Mouse (Mus musculus) forebrain, embryonic 15.5 days (tissue): ENCODE measurements around the gene Nmur1. TPM values are rescaled to one million over a fixed set of nuclear protein-coding genes. Genes with fewer than 3 reads are reported as not detected.

Experiments used
- ATAC-seq: fragments of 200-750 bp; cut with Nextera tagmentation; replicated peaks from 2 replicates; pipeline ENCODE4 v1.8.0; 2017; ENCODE audit warnings: mild to moderate bottlenecking, moderate TSS enrichment, moderate library complexity
- H3K27ac ChIP-seq: fragments of 300-500 bp; sonication (generic); replicated peaks from 2 replicates; pipeline ENCODE4 v1.5.1; 2015; ENCODE audit warnings: mild to moderate bottlenecking, inconsistent platforms
- H3K27me3 ChIP-seq: fragments of 300-500 bp; sonication (generic); 2 replicates; pipeline ENCODE4 v1.6.1; 2015; ENCODE audit warnings: inconsistent platforms
- H3K36me3 ChIP-seq: fragments of 300-500 bp; sonication (generic); 2 replicates; pipeline ENCODE4 v1.6.1; 2015; ENCODE audit warnings: mild to moderate bottlenecking, inconsistent platforms
- H3K4me1 ChIP-seq: fragments of 300-500 bp; sonication (generic); 2 replicates; pipeline ENCODE4 v1.6.1; 2015; ENCODE audit warnings: inconsistent platforms
- H3K4me2 ChIP-seq: fragments of 300-500 bp; sonication (generic); replicated peaks from 2 replicates; pipeline ENCODE4 v1.6.1; 2015; ENCODE audit warnings: mild to moderate bottlenecking, inconsistent platforms
- H3K4me3 ChIP-seq: fragments of 300-500 bp; sonication (generic); 2 replicates; pipeline ENCODE4 v1.5.1; 2015; ENCODE audit warnings: mild to moderate bottlenecking, inconsistent platforms
- H3K9ac ChIP-seq: fragments of 300-500 bp; sonication (generic); replicated peaks from 2 replicates; pipeline ENCODE4 v1.6.1; 2015; ENCODE audit warnings: mild to moderate bottlenecking, inconsistent platforms
- H3K9me3 ChIP-seq: fragments of 300-500 bp; sonication (generic); 2 replicates; pipeline ENCODE4 v1.6.1; 2016; ENCODE audit warnings: inconsistent platforms
- WGBS: fragments of 180-500 bp; shearing (Covaris S2); methylation state at CpG from one replicate; pipeline ENCODE4 v1.1.7; 2015; ENCODE audit warnings: mixed read lengths; 5-methylcytosine and 5-hydroxymethylcytosine counted together
- polyA plus RNA-seq: library from polyadenylated mRNA; unstranded; fragments of >200 nt; fragmentation: Nextera tagmentation; extraction: Ambion mirVana; gene quantifications from 2 replicates; pipeline ENCODE4 v1.2.1, GENCODE M21; 2015

Gene Nmur1
- polyA plus RNA-seq, 1 experiment from 2014 or later = 0.18 TPM

DNA sequence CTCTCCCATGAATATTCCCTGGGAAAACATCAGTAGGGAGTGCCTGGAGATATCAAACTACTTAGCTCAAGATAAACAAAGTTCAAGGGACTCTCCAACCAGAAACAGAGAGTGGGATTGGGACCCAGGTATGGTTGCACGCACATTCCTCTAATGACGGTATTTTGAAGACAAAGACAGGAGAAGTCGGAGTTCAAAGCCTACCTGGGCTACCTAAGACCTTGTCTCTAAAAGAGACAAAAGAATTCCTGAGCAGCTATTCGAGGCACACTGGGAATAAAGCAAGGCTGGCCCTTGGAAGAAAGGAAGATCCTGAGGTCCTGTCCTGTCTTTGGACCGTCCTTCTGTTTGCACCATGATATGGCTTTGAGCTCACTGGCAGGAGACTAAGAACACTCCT, 26.7 kb upstream of the Nmur1 start:
- Histone ChIP-seq H3K27me3 (no peaks in the 10 kb centered on the region), H3K4me3 (no peak overlapping the region), H3K4me1 (peaks cover 3% of the 10 kb centered on the region), H3K9ac (no peak overlapping the region), H3K27ac (no peak overlapping the region), H3K4me2 (no peak overlapping the region), H3K36me3 (no peaks in the 10 kb centered on the region), H3K9me3 (no peaks in the 10 kb centered on the region)
- 69% methylated on average over 5 of the region's 5 CpGs for WGBS
- ATAC-seq = no peak

DNA sequence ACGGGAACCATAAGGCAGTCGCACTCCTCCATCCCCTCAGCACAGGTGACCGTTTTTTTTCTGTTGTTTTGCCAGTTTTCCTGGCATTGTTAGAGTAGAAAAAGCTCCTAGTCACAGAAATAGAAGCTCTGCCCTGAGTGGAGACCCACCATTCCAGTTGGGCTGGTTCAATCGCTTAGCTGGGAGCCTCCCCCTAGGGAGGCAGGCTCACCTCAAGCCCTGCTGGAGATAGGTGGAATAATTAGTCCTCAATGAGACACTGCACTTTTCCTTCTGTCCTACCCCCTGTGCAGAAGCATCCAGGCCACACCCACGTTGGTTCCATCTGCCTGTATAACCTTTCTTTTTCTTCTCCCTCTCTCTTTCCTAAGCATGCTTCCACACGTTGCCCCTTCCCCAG, 23.9 kb upstream of the Nmur1 start:
- H3K9ac ChIP-seq = no peak overlapping the region
- H3K36me3 ChIP-seq = no peaks in the 10 kb centered on the region
- ATAC-seq = no peak
- H3K4me1 ChIP-seq = peaks cover 7% of the 10 kb centered on the region
- H3K27me3 ChIP-seq = no peaks in the 10 kb centered on the region
- H3K4me2 ChIP-seq = no peak overlapping the region
- no peak overlapping the region for H3K27ac ChIP-seq
- no peaks in the 10 kb centered on the region for H3K9me3 ChIP-seq
- no peak overlapping the region for H3K4me3 ChIP-seq
- 50% methylated on average over 6 of the region's 6 CpGs for WGBS

DNA sequence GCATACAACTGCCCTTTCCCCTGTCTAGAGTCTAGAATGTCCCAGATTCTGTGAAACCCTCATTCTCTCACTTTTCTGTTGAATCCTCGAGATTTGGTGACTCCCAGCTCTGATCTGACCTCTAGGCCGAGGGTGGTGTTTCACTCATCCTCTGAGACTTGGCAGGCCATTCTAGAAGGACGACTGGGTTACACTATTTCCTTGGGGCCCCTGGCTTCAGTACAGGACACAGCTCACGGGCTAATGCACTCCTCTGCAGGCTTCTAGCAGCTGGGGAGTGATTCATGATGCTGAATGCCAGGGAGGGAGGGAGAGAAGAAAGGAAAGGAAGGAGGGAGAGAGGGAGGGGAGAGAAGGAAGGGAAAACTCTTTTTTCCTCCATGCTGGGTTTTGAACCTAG, 22.2 kb upstream of the Nmur1 start:
- 28% methylated on average over 4 of the region's 4 CpGs for WGBS
- peak overlapping the region; percentile 4; the same call in 1 of the 2 replicates for H3K27ac ChIP-seq
- H3K27me3 ChIP-seq = no peaks in the 10 kb centered on the region
- no peaks in the 10 kb centered on the region for H3K9me3 ChIP-seq
- no peaks in the 10 kb centered on the region for H3K36me3 ChIP-seq
- no peak overlapping the region for H3K4me2 ChIP-seq
- H3K4me1 ChIP-seq = peaks cover 14% of the 10 kb centered on the region
- ATAC-seq = no peak
- H3K4me3 ChIP-seq = no peak overlapping the region
- H3K9ac ChIP-seq = no peak overlapping the region

DNA sequence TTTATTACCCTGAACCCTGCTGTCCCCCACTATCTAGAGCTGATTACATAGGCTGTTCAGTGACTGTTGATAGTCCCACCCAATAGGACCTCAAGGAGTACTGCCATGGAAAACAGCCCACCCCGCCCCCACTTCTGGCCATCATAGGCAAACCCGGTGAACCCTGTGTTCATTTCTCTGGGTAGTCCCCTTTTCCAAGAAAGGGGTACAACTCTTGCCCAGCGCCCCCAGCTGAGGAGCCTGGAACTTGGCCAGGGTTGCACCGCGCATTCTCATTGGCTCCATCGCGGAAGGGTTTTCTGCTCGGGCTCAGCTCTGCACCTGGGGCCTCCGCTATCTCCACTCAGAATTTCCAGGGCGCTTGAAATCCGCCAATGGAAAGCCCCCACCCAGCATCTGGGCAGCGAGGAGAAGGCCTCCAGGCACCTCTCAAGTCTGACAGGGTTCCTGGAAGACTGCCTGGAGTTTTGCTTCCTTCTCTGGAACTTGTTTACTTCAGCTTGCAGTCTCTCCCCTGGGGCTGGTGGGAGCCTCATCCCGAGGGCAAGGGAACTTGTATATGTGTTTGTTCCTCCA, 21.7 kb upstream of the Nmur1 start:
- Histone ChIP-seq H3K4me1 (peaks cover 20% of the 10 kb centered on the region), H3K9ac (no peak overlapping the region), H3K4me3 (no peak overlapping the region), H3K4me2 (no peak overlapping the region; the same call in 1 of the 2 replicates), H3K9me3 (no peaks in the 10 kb centered on the region), H3K27me3 (no peaks in the 10 kb centered on the region), H3K27ac (peak overlapping the region; percentile 4), H3K36me3 (no peaks in the 10 kb centered on the region)
- no peak for ATAC-seq
- 48% methylated on average over 13 of the region's 13 CpGs for WGBS

DNA sequence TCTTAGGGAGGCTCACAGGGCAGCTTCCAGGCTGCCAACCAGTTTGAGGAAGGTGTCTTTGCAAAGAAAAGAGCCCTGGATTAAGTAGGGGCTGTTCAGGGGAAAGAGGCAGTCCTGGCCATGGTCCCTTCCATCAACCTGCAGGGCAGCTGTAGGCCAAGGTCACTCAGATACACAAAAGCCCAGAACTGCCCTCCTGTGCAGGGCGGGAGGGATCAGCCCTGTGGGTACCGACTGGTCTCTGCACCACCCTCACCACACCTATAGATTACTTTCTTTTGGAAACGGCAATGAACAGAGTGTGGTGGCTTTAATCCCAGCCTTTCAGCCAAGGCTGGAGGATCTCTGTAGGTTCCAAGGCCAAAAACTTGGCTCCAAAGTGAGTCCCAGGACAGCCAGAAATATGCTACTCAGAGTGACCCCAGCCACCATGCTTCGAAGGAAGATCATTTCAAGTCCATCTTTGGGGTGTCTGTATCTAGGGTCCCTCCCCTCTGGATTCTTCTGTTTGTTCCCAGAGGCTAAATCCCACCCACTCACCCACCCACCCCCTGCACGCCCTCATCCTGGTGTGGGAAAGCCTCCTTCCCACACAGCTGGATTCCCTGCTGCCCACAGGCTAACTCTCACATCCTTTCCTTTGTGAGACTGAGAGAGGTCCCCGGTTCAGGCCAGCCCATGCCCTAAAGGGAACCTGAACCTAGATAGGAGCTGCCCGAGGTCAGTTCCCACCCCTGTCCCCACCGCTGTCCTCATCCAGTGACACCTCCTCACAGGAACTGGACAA, 17.6 kb upstream of the Nmur1 start:
- 53% methylated on average over 8 of the region's 8 CpGs for WGBS
- H3K9ac ChIP-seq = peak overlapping the region; percentile 92
- no peaks in the 10 kb centered on the region for H3K27me3 ChIP-seq
- H3K4me2 ChIP-seq = peak overlapping the region; percentile 90
- H3K27ac ChIP-seq = peak overlapping the region; percentile 100
- H3K4me1 ChIP-seq = peaks cover 54% of the 10 kb centered on the region
- peak overlapping the region; percentile 51 for H3K4me3 ChIP-seq
- H3K9me3 ChIP-seq = no peaks in the 10 kb centered on the region
- H3K36me3 ChIP-seq = no peaks in the 10 kb centered on the region
- no peak for ATAC-seq

DNA sequence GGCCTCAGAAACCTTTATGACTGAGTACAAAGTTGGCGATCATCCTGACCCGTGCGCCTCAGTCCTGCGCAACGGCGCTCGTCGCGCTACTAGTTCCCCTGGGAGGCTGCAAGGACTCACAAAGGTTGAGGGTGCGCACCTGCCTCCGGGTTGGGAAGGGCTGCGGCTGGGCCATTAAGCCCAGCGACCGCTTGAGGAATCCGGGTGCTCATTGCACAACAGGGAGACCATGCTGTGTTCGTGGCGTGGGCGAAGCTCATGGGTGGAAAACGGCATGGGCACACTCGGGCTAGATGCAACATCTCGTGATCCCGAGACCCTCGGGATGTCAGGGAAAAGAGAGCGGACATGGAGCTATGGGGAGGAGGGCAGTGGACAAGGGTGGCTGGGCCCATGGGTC, 16.8 kb upstream of the Nmur1 start:
- peaks cover 52% of the 10 kb centered on the region for H3K4me1 ChIP-seq
- 1% methylated on average over 24 of the region's 24 CpGs for WGBS

DNA sequence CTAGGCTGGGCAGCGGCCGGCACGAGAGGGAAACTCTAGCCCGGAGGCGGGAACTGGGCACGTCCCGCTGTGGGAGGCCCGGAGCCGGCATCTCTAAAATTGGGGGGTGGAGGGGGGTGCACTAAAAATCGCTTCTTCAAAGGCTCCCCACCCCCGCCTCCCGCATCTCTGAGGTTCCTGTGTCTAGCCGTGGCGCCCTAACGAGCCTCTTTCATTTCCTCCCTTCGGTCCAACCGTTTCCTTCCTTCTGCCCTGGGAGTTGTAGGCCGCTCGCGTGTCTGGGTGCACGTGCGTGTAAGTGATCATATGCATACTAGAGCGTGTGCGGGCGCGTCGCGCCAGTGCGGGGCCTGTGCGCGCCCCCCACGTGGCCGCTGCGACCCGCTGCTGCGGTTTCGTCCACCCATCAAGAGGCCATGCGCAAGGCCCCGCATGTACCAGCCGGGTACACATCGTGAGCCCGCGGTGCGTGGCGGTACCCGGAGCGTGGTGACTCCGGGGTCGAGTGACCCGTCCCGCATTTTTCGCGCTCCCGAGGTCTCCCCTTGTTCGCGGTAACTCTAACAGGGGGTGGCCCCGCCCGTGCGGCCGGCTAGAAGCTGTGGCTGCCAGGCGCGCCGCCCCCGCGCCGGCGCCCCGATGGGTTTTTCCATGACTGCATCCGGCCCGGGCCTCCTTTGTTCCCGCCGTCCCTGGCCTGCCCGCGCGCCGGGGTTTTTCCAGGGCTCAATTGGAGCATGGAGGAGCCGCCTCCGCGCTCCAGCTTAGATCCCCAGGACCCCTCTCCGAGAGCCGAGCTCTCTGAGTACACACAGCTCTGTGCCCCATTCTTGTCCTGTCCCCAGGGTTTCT, 16.2 kb upstream of the Nmur1 start:
- under 1% methylated on average over 81 of the region's 81 CpGs for WGBS
- Histone ChIP-seq H3K27me3 (no peaks in the 10 kb centered on the region), H3K4me1 (peaks cover 47% of the 10 kb centered on the region), H3K4me2 (peak overlapping the region; percentile 90), H3K4me3 (peak overlapping the region; percentile 51), H3K9ac (peak overlapping the region; percentile 92), H3K27ac (peak overlapping the region; percentile 100), H3K9me3 (no peaks in the 10 kb centered on the region), H3K36me3 (no peaks in the 10 kb centered on the region)
- peak; percentile 67 for ATAC-seq

More for the DNA sequence above, 16.8 kb upstream of the Nmur1 start:
- H3K36me3 ChIP-seq = no peaks in the 10 kb centered on the region
- H3K27ac ChIP-seq = peak overlapping the region; percentile 100
- peak overlapping the region; percentile 92 for H3K9ac ChIP-seq
- H3K4me3 ChIP-seq = peak overlapping the region; percentile 51
- H3K27me3 ChIP-seq = no peaks in the 10 kb centered on the region
- peak overlapping the region; percentile 90 for H3K4me2 ChIP-seq
- peak; percentile 15 for ATAC-seq
- no peaks in the 10 kb centered on the region for H3K9me3 ChIP-seq

DNA sequence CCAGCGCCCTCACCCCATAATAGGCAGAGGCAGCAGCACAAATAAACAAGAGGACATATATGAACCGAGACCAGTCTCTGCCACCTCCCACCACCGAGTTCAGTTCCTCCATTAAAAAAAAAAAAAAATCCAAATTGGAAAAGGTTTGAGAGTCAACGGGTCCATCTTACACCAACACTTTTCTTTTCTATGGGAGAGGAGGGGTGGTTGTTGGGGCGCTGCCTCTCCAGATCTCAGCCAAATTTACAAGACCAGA, 15.6 kb upstream of the Nmur1 start:
- Histone ChIP-seq H3K4me2 (peak overlapping the region; percentile 90), H3K27ac (peak overlapping the region; percentile 100), H3K27me3 (no peaks in the 10 kb centered on the region), H3K4me1 (peaks cover 47% of the 10 kb centered on the region), H3K9ac (peak overlapping the region; percentile 92), H3K9me3 (no peaks in the 10 kb centered on the region), H3K36me3 (no peaks in the 10 kb centered on the region), H3K4me3 (peak overlapping the region; percentile 51)
- 0% methylated on average over 5 of the region's 5 CpGs for WGBS
- ATAC-seq = no peak

DNA sequence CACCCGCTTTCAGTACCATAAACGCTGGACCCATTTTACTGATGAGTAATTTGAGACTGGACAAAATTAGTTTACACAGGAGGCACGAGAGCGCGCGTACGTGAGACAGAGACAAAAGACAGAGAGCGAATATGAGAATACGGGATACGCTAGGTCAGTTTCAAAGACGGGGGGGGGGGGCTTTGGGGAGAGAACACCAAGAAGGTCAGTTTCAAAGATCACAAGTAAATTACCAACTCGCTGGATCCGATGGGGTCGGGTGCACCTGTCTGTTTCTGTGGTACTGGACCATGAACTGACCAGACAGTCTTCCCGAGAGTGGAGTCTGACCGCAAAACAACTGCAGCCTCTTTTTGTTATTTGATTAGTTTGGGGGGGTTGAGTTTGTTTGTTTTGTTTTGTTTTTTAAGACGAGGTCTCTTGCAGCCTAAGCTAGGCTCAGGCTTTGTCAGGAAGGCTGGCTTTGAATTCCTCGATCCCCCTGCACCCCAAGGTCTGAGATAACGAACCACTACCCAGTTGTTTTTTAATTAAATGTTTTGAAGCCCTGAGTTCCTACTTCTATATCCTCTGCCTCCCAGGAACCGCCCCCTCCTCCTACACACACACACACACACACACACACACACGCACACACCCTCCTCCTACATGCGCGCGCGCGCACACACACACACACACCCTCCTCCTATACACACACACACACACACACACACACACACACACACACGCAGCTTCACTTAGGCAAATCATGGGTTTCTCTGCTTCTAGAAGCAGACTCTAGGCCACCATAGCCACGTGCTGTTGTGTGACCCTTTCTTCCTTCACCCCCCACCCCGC, 15.1 kb upstream of the Nmur1 start:
- 0% methylated on average over 24 of the region's 29 CpGs for WGBS
- H3K27ac ChIP-seq = peak overlapping the region; percentile 100
- peak; percentile 38 for ATAC-seq

DNA sequence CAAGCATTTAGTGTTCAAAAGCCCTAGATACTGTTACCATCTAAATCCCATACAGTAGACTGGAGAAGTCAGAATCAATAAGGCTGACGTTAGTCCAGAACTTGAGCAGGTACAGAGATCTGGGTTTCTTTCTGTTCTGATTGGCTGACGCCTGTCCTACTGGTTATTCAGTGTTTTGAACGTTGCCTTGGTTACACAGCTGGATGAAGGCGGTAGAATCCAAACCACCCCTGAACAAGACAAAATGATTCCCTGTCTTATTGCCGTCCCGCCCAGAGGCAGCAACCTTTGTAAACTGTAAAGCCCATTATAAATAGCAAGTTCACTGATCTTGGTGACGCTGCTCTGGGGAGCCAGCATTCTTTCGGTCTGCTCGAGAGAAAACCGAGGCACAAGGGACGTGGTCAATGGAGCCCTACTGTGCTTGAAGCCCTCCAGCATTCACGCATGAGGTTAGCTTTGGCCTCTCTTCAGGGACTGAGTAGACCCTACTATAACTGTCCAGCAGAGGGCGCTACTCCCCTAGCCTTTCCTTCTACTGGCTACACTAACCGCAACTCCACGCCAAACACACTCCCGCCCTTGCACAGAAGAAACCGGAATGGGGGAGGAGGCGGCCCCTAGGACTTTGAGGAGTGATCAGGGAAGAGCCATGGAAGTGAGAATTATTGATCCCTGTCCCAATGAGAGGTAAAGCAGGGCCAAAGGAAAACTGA, 14.3 kb upstream of the Nmur1 start:
- peak; percentile 72 for ATAC-seq
- H3K36me3 ChIP-seq = no peaks in the 10 kb centered on the region
- H3K9me3 ChIP-seq = no peaks in the 10 kb centered on the region
- H3K9ac ChIP-seq = peak overlapping the region; percentile 92
- H3K4me3 ChIP-seq = peak overlapping the region; percentile 51
- WGBS = 3% methylated on average over 18 of the region's 18 CpGs
- H3K4me2 ChIP-seq = peak overlapping the region; percentile 90
- peaks cover 58% of the 10 kb centered on the region for H3K4me1 ChIP-seq
- H3K27me3 ChIP-seq = no peaks in the 10 kb centered on the region
- H3K27ac ChIP-seq = peak overlapping the region; percentile 100

More for the DNA sequence above, 15.1 kb upstream of the Nmur1 start:
- H3K9ac ChIP-seq = peak overlapping the region; percentile 92
- peak overlapping the region; percentile 51 for H3K4me3 ChIP-seq
- H3K9me3 ChIP-seq = no peaks in the 10 kb centered on the region
- peak overlapping the region; percentile 90 for H3K4me2 ChIP-seq
- no peaks in the 10 kb centered on the region for H3K27me3 ChIP-seq
- H3K36me3 ChIP-seq = no peaks in the 10 kb centered on the region
- H3K4me1 ChIP-seq = peaks cover 50% of the 10 kb centered on the region

DNA sequence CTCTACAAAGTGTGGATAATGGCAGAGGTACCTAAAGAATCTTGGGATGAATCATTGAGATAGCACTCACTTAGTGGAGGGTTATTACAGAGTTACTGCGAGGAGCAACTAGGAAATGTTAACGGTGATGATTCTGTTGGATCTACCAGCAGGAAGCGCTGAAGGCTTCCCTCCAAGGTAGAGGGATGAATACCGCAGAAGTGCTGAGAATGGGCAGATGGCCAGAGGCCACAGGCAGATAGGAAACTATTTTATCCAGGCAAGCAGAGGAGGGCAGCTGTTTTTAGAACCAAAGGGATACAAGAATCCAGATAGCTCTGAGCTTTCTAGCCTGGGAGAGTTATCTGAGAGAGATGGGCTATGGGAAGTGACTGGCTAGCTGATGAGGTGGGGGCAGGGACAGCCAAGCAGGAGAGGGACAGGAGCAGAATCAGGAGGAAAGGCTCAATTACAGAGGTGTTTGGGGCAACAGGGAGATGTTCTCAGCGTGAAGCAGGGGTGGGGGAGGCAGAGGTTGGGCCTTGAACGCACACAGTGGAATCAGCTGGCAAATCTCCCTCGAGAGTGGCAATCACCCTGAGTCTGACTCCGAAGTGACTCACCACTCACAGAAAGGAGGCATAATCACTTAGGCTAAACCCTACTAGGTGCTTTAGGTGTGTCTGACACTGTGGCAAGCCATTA, 13.6 kb upstream of the Nmur1 start:
- WGBS = 30% methylated on average over 8 of the region's 8 CpGs
- no peaks in the 10 kb centered on the region for H3K36me3 ChIP-seq
- no peaks in the 10 kb centered on the region for H3K9me3 ChIP-seq
- H3K4me2 ChIP-seq = no peak overlapping the region
- H3K4me1 ChIP-seq = peaks cover 65% of the 10 kb centered on the region
- peak overlapping the region; percentile 100 for H3K27ac ChIP-seq
- ATAC-seq = no peak
- no peaks in the 10 kb centered on the region for H3K27me3 ChIP-seq
- peak overlapping the region; percentile 92; the same call in 1 of the 2 replicates for H3K9ac ChIP-seq
- H3K4me3 ChIP-seq = no peak overlapping the region
